Mouse (Mus musculus) neural tube, embryonic 13.5 days (tissue): Measurements from ENCODE around the gene Arhgef19. TPM values are rescaled to one million over a fixed set of nuclear protein-coding genes. Genes with fewer than 3 reads are reported as not detected.

ENCODE experiments used
- ATAC-seq: fragments of 200-750 bp; cut with Nextera tagmentation; 2 replicates; pipeline ENCODE4 v1.8.0; 2017; ENCODE audit warnings: low read depth, mild to moderate bottlenecking, moderate TSS enrichment, moderate library complexity
- H3K27ac ChIP-seq: fragments of 300-500 bp; sonication (generic); replicated peaks from 2 replicates; pipeline ENCODE4 v1.5.1; 2015; ENCODE audit warnings: moderate library complexity, mild to moderate bottlenecking, inconsistent platforms
- H3K27me3 ChIP-seq: fragments of 300-500 bp; sonication (generic); 2 replicates; pipeline ENCODE4 v1.6.1; 2015; ENCODE audit warnings: mild to moderate bottlenecking, inconsistent platforms
- H3K36me3 ChIP-seq: fragments of 300-500 bp; sonication (generic); 2 replicates; pipeline ENCODE4 v1.6.1; 2015; ENCODE audit warnings: mild to moderate bottlenecking, inconsistent platforms
- H3K4me1 ChIP-seq: fragments of 300-500 bp; sonication (generic); replicated peaks from 2 replicates; pipeline ENCODE4 v1.6.1; 2015; ENCODE audit warnings: inconsistent platforms
- H3K4me2 ChIP-seq: fragments of 300-500 bp; sonication (generic); 2 replicates; pipeline ENCODE4 v1.6.1; 2015; ENCODE audit warnings: inconsistent platforms, mild to moderate bottlenecking, moderate library complexity
- H3K4me3 ChIP-seq: fragments of 300-500 bp; sonication (generic); 2 replicates; pipeline ENCODE4 v1.5.1; 2015; ENCODE audit warnings: mild to moderate bottlenecking, inconsistent platforms
- H3K9ac ChIP-seq: fragments of 300-500 bp; sonication (generic); 2 replicates; pipeline ENCODE4 v1.6.1; 2015; ENCODE audit warnings: moderate library complexity, mild to moderate bottlenecking, inconsistent platforms
- H3K9me3 ChIP-seq: fragments of 300-500 bp; sonication (generic); 2 replicates; pipeline ENCODE4 v1.6.1; 2016; ENCODE audit warnings: inconsistent platforms
- WGBS: fragments of 180-500 bp; shearing (Covaris S2); methylation state at CpG from one replicate; pipeline ENCODE4 v1.1.7; 2015; 5-methylcytosine and 5-hydroxymethylcytosine counted together
- polyA plus RNA-seq: library from polyadenylated mRNA; unstranded; fragments of >200 nt; fragmentation: Nextera tagmentation; extraction: Ambion mirVana; gene quantifications from 2 replicates; pipeline ENCODE4 v1.2.1, GENCODE M21; 2015

The Arhgef19 gene
- polyA plus RNA-seq, 1 experiment from 2014 or later: 2.1 TPM

DNA sequence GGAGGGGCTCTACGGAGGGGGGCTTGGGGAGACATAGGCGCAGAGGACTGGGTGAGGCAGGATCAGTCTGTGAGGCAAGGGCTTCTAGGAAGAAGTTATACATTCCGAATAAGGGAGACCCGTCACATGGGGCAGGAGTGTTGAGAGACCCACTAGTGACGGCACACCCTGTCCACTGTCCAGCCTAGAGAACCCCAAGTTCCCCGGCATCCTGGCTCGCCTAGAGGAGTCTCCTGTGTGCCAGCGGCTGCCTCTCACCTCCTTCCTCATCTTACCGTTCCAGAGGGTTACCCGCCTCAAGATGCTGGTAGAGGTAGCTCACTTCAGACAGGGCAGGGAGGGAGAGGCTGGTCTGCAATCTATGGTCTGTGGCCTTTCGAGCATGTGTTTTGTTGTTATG is 10.1 kb downstream of the Arhgef19 start:
- Histone ChIP-seq H3K27ac (no peak overlapping the region), H3K9ac (no peak overlapping the region), H3K4me2 (no peak overlapping the region), H3K9me3 (no peaks in the 10 kb centered on the region), H3K4me3 (no peak overlapping the region), H3K27me3 (peaks cover 72% of the 10 kb centered on the region), H3K36me3 (no peaks in the 10 kb centered on the region), H3K4me1 (peaks cover 45% of the 10 kb centered on the region)
- 71% methylated on average over 11 of the region's 11 CpGs for WGBS
- ATAC-seq: no peak

DNA sequence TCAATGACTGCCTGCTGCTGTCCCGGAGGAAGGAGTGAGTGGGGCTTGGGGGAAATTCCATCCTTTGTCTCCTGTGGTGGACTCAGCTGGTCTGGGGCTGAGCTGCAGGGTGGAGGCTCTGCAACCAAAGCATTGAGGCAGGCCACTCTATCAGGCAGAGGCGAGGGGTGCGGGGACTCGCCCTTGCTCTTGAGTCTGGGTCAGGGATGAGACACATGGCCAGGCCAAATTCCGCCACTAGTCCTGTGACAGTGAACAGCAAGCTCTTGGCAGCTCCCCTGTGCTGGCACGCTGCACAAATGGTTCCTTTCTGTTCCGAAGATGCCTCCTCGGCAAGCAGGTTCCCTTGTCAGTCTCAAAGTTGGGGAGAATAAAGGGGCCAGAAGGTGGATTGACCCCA is 11.8 kb downstream of the Arhgef19 start:
- no peak overlapping the region for H3K4me2 ChIP-seq
- no peak for ATAC-seq
- H3K4me1 ChIP-seq: peaks cover 37% of the 10 kb centered on the region
- H3K36me3 ChIP-seq: no peaks in the 10 kb centered on the region
- no peaks in the 10 kb centered on the region for H3K9me3 ChIP-seq
- H3K9ac ChIP-seq: no peak overlapping the region
- no peak overlapping the region for H3K27ac ChIP-seq
- 68% methylated on average over 8 of the region's 8 CpGs for WGBS
- H3K27me3 ChIP-seq: peaks cover 56% of the 10 kb centered on the region
- H3K4me3 ChIP-seq: no peak overlapping the region

DNA sequence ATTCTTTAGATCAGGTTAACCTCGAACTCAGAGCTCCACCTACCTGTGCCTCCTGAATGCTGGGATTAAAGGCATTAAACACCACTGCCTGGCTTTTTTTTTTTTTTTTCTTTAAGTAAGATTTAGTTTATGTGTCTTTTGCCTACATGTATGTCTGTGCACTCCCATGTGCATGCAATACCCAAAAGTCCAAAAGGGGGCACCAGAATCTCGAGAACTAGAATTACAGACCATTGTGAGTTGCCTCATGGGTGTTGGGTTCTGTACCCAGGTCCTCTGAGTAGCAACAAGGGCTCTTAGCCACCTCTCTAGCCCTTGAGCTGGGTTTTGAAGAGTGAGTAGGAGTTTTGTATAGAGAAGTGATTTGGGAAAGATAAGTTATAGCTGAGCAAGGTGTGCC is 13.3 kb downstream of the Arhgef19 start:
- 69% methylated on average over 2 of the region's 2 CpGs for WGBS
- Histone ChIP-seq H3K36me3 (no peaks in the 10 kb centered on the region), H3K9ac (no peak overlapping the region), H3K4me3 (no peak overlapping the region), H3K27ac (no peak overlapping the region), H3K27me3 (peaks cover 40% of the 10 kb centered on the region), H3K4me2 (no peak overlapping the region), H3K9me3 (no peaks in the 10 kb centered on the region), H3K4me1 (peaks cover 22% of the 10 kb centered on the region)
- ATAC-seq: no peak

DNA sequence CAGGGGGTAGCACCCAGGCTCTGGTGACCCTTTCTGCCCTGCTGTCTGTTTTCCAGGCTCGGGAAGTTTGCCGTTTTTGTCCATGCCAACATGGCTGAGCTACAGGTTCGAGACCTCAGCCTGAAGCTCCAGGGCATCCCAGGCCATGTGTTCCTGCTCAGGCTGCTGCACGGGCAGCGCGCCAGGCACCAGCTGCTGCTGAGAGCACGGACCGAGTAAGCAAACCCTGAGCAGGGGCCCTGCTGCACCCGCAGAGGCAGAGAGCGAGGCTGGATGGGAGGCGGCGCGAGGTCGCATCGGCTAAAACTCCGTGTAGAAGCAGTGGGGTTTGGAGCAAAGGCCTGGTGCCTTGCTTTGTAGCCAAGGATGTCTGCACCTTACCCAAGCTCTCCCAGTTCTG is 14.9 kb downstream of the Arhgef19 start:
- peak; percentile 51 for ATAC-seq
- no peak overlapping the region for H3K9ac ChIP-seq
- no peak overlapping the region for H3K4me3 ChIP-seq
- WGBS: 57% methylated on average over 16 of the region's 16 CpGs
- no peaks in the 10 kb centered on the region for H3K9me3 ChIP-seq
- peaks cover 24% of the 10 kb centered on the region for H3K27me3 ChIP-seq
- no peaks in the 10 kb centered on the region for H3K36me3 ChIP-seq
- peaks cover 12% of the 10 kb centered on the region for H3K4me1 ChIP-seq
- no peak overlapping the region for H3K4me2 ChIP-seq
- H3K27ac ChIP-seq: peak overlapping the region; percentile 49

DNA sequence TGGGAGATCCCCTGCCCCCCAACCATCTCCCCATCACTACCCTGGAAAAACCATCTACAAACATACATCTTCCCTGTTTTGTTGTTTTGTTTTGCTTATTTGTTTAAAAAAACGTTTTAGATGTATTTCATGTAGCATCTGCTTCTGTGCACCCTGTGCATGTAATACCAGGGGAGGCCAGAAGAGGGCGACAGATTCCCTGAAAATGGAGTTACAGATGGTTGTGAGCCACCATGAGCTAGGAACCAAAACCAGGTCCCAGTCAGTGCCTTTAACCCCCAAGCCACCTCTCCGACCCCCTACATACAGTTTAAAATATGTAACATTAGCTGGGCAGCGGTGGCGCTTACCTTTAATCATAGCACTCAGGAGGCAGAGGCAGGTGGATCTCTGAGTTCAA is 18.1 kb downstream of the Arhgef19 start:
- no peak overlapping the region for H3K4me2 ChIP-seq
- no peak overlapping the region for H3K27ac ChIP-seq
- 0 out of 2 replicates have a peak, but pooled peaks cover 3% of the 10 kb centered on the region for H3K27me3 ChIP-seq
- no peaks in the 10 kb centered on the region for H3K36me3 ChIP-seq
- peaks cover 12% of the 10 kb centered on the region for H3K4me1 ChIP-seq
- 67% methylated on average over 5 of the region's 5 CpGs for WGBS
- H3K9me3 ChIP-seq: no peaks in the 10 kb centered on the region
- ATAC-seq: no peak
- H3K4me3 ChIP-seq: no peak overlapping the region
- no peak overlapping the region for H3K9ac ChIP-seq

DNA sequence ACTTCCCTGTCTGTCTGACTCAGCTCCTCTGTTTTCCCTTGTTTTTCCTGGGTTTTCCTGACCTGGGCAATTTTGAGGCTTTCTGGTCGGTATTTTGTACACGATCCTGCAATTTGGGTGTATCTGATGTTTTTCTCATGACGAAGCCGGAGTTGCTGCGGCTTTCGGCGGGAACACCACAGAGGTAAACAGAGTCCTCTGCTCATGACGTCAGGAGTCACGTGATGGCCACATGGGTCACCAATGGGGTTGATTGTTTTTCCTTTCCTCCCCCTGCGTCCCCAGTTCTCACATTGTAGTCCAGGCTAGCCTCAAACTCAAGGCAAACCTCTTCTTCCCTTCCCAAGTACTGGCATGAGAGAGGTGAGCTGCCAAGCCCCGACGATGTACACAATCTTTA is 20.1 kb downstream of the Arhgef19 start:
- H3K9me3 ChIP-seq: no peaks in the 10 kb centered on the region
- H3K27me3 ChIP-seq: no peaks in the 10 kb centered on the region
- no peak overlapping the region for H3K9ac ChIP-seq
- H3K4me3 ChIP-seq: no peak overlapping the region
- peaks cover 7% of the 10 kb centered on the region for H3K4me1 ChIP-seq
- H3K27ac ChIP-seq: no peak overlapping the region
- H3K4me2 ChIP-seq: no peak overlapping the region
- WGBS: 78% methylated on average over 12 of the region's 12 CpGs
- ATAC-seq: no peak
- H3K36me3 ChIP-seq: no peaks in the 10 kb centered on the region

DNA sequence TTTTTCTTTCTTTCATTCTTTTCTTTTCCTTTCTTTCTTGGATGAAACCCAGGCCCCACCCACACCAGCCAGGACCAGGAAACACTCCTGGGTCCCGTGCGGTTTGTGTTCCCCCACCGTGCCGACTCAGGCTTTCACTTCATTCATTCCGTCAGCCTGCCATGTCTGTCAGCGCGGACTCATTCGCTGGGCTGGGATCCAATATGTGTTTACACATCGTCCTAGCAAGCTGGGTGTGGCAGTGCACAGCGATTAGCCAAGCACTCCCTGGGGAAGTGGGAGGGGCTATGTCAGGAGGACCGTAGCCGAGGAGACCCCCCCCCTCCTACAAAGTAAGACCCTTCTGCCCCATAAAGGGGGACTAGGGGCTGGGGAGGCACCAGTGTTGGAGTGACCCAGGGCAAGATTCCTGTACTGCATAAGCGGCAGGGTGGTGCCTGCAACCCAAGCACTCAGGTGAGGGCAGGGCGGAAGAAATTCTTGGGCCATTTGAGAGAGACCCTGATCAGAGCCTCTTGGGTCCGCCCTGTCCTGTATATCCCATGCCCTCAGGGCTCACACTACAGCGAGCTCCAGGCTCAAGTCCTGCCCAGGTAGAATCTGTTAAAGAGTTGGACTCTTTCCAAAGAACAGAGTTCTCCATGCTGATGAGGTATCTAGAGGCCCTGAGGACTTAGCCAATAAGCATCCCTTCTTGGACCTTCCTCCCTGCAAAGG is 20.9 kb downstream of the Arhgef19 start:
- no peak for ATAC-seq
- Histone ChIP-seq H3K9ac (no peak overlapping the region), H3K4me1 (no peaks in the 10 kb centered on the region), H3K4me3 (no peak overlapping the region), H3K4me2 (no peak overlapping the region), H3K9me3 (no peaks in the 10 kb centered on the region), H3K27ac (no peak overlapping the region), H3K27me3 (no peaks in the 10 kb centered on the region), H3K36me3 (no peaks in the 10 kb centered on the region)
- 63% methylated on average over 16 of the region's 16 CpGs for WGBS

DNA sequence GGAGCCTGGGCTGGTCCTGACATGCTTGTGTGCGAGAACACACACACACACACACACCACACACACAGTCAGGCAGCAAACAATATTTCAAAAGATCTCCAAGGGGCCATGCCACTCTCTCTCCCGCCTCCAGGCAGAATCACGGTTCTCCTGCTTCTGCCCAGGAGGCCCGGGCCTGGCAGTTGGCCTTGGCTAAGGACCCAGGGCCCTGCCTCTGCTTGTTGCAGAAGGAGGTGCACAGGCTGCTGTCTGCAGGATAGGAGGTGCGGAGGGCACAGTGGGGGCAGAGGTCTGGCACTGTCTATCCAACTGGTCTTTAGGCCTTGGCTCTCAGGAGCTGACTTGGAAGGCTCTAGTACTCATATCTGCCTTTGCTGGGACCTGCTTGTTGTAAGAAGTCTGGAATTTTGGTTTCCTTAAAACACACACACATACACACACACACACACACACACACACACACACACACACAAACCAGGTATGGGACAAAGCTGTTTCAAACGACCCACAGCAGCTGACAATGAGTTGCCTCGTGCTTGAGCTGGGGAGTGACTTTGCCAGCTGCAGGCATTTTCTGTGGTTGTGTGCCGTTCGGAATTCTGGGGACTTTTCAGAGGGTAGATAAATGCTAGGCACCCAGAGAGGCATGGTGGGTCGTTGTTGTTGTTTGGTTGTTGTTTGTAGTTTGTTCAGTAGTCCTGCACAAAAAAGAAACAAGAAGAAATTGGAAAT is 23.8 kb downstream of the Arhgef19 start:
- 83% methylated on average over 10 of the region's 10 CpGs for WGBS
- Histone ChIP-seq H3K9ac (no peak overlapping the region), H3K4me2 (no peak overlapping the region), H3K27me3 (no peaks in the 10 kb centered on the region), H3K27ac (no peak overlapping the region), H3K4me1 (no peaks in the 10 kb centered on the region), H3K36me3 (no peaks in the 10 kb centered on the region), H3K4me3 (no peak overlapping the region), H3K9me3 (no peaks in the 10 kb centered on the region)
- ATAC-seq: no peak

DNA sequence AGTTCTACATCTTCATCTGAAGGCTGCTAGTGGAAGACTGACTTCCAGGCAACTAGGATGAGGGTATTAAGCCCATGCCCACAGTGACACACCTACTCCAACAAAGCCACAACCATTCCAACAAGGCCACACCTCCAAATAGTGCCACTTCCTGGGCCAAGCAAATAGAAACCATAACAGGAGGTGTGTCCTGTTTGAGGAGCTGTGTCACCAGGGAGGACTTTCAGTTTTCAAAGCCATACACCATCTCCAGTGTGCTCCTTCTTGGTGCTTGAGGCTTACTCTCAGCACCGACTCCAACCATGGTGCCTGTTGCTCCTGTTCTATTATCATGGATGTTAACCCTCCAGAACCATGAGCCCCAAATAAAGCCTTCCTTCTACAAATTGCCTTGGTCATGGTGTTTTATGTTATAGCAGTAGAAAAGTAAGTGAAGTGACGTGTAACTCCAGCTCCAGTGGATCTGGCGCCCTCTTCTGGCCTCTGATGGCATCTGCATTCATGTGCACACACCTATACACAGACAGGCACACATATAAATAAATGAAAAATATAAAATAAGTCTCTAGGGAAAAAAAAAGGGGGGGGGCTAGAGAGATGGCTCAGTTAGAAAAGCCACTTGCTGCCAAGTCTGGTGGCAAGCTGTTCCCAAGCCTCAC is 26.8 kb downstream of the Arhgef19 start:
- no peak overlapping the region for H3K27ac ChIP-seq
- no peaks in the 10 kb centered on the region for H3K27me3 ChIP-seq
- no peaks in the 10 kb centered on the region for H3K4me1 ChIP-seq
- no peak overlapping the region for H3K4me2 ChIP-seq
- no peak overlapping the region for H3K9ac ChIP-seq
- H3K36me3 ChIP-seq: no peaks in the 10 kb centered on the region
- no peaks in the 10 kb centered on the region for H3K9me3 ChIP-seq
- H3K4me3 ChIP-seq: no peak overlapping the region
- 85% methylated on average over 3 of the region's 3 CpGs for WGBS
- ATAC-seq: no peak

DNA sequence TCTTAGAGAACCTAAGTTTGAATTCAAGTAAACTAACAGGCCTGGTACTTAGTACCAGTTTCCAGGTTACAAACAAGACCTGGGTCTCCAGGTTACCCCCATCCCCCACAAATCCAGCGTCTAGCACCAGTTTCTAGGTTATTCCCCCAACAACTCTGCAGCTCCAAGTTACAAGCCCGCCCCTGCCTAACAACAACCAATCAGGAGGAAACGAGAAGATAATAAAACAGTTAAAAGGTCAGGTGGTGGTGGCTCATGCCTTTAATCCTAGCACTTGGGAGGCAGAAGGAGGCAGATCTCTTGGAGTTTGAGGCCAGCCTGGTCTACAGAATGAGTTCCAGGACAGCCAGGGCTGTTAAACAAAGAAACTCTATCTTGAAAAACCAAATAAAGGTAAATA is 28.0 kb downstream of the Arhgef19 start:
- no peaks in the 10 kb centered on the region for H3K9me3 ChIP-seq
- ATAC-seq: no peak
- H3K4me1 ChIP-seq: no peaks in the 10 kb centered on the region
- H3K36me3 ChIP-seq: no peaks in the 10 kb centered on the region
- WGBS: 74% methylated on average over 3 of the region's 3 CpGs
- no peak overlapping the region for H3K4me2 ChIP-seq
- no peak overlapping the region for H3K27ac ChIP-seq
- H3K27me3 ChIP-seq: no peaks in the 10 kb centered on the region
- H3K9ac ChIP-seq: no peak overlapping the region
- H3K4me3 ChIP-seq: no peak overlapping the region

DNA sequence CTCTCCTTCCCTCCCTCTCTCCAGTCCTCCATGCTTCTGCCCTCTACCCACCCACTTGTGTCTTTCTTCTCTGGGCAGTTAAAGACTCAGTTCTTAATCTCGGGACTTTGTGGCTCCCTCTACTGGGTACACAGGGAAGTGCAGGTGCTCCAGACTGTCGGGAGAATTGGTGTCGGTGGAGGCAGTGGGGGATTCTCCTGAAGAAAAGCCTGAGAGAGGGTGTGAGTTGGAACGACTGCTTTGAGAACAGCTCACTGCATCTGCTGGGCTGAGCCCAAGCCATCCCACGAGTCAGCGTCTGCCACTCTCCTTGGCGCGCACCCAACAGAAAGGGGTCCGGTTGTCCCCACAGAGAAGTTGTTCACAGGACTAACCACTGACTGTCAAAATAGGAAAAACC is 28.5 kb downstream of the Arhgef19 start:
- H3K9me3 ChIP-seq: no peaks in the 10 kb centered on the region
- H3K4me3 ChIP-seq: no peak overlapping the region
- no peaks in the 10 kb centered on the region for H3K36me3 ChIP-seq
- H3K27ac ChIP-seq: no peak overlapping the region
- peaks cover under 1% of the 10 kb centered on the region; the same call in 1 of the 2 replicates for H3K4me1 ChIP-seq
- H3K4me2 ChIP-seq: no peak overlapping the region
- no peak overlapping the region for H3K9ac ChIP-seq
- no peak for ATAC-seq
- no peaks in the 10 kb centered on the region for H3K27me3 ChIP-seq
- 47% methylated on average over 9 of the region's 9 CpGs for WGBS

DNA sequence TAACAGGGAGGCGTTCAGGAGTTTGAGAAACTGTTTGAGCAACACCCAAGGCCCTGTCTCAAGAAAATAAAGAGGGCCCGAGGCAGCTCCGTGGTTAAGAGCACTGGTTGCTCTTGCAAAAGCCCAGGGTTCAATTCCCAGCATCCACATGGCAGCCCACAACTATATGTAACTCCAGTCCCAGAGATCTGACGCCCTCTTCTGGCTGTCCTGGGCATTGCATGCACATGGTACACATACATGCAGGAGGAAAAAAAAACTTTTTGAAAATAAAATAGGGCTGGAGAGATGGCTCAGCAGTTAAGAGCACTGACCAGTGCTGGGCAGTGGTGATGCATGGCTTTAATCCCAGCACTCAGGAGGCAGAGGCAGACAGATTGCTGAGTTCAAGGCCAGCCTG is 29.1 kb downstream of the Arhgef19 start:
- H3K9ac ChIP-seq: no peak overlapping the region
- no peaks in the 10 kb centered on the region for H3K27me3 ChIP-seq
- H3K9me3 ChIP-seq: no peaks in the 10 kb centered on the region
- peaks cover 4% of the 10 kb centered on the region; the same call in 1 of the 2 replicates for H3K4me1 ChIP-seq
- no peaks in the 10 kb centered on the region for H3K36me3 ChIP-seq
- no peak overlapping the region for H3K4me2 ChIP-seq
- no peak overlapping the region for H3K27ac ChIP-seq
- WGBS: 83% methylated on average over 4 of the region's 4 CpGs
- ATAC-seq: no peak
- H3K4me3 ChIP-seq: no peak overlapping the region
